Comparison of ENCODE assay signal across 23 mouse cellular contexts in genomic region chr19:31011528-31012133, GRCm38 (mm10).
"Had no signal": no experiment of that assay in that cellular context is flagged by ENCODE, and none has a peak within 500 bp of the region (broad histone marks: within the 10 kb centered on the region; RNA-seq: fewer than 3 reads in every experiment).

No protein-coding gene starts in this region.

- H3K4me1 ChIP-seq: heart, embryonic 10.5 days; hindbrain, embryonic 13.5 days; intestine, embryonic 15.5 days; limb, embryonic 10.5 days; limb, embryonic 12.5 days had no signal

- H3K9ac ChIP-seq: heart, embryonic 12.5 days; hindbrain, embryonic 13.5 days; intestine, embryonic 15.5 days; limb, embryonic 12.5 days had no signal

- H3K27me3 ChIP-seq: heart, embryonic 12.5 days; hindbrain, embryonic 13.5 days; intestine, embryonic 15.5 days; limb, embryonic 12.5 days had no signal

- ATAC-seq: inflammation-experienced regulatory T-cells, adult 6 months; intestine, embryonic 15.5 days; intestine, postnatal 0 days had no signal

- H3K36me3 ChIP-seq: heart, embryonic 10.5 days; heart, embryonic 12.5 days; hindbrain, embryonic 13.5 days; intestine, embryonic 15.5 days; limb, embryonic 10.5 days; limb, embryonic 12.5 days had no signal

- H3K27ac ChIP-seq: gastrocnemius, adult 2 months; heart, embryonic 10.5 days; hindbrain, embryonic 13.5 days; intestine, embryonic 15.5 days; layer of hippocampus, adult 2 months; left cerebral cortex, adult 2 months; limb, embryonic 10.5 days; limb, embryonic 12.5 days had no signal

- DNase-seq: gastrocnemius, adult 2 months; gastrocnemius, postnatal 10 days; gastrocnemius, postnatal 25 days; heart, adult 18-20 months; heart, postnatal 10 days; heart, postnatal 4 days; kidney, adult 18-20 months; kidney, adult 8-10 months; kidney, postnatal 10 days; kidney, postnatal 25 days; kidney, postnatal 4 days; liver had no signal

- H3K4me2 ChIP-seq: heart, embryonic 12.5 days; hindbrain, embryonic 13.5 days; intestine, embryonic 15.5 days; limb, embryonic 12.5 days; liver, embryonic 11.5 days had no signal

- H3K9me3 ChIP-seq: heart, embryonic 10.5 days; heart, embryonic 12.5 days; hindbrain, embryonic 13.5 days; intestine, embryonic 15.5 days; limb, embryonic 10.5 days; limb, embryonic 12.5 days had no signal

- H3K4me3 ChIP-seq: gastrocnemius, adult 2 months; heart, embryonic 10.5 days; heart, embryonic 12.5 days; hindbrain, embryonic 13.5 days; intestine, embryonic 15.5 days; layer of hippocampus, adult 2 months; left cerebral cortex, adult 2 months; limb, embryonic 10.5 days; limb, embryonic 12.5 days had no signal
